ENCODE assay signal across 8 mouse cellular contexts in the genomic region with DNA sequence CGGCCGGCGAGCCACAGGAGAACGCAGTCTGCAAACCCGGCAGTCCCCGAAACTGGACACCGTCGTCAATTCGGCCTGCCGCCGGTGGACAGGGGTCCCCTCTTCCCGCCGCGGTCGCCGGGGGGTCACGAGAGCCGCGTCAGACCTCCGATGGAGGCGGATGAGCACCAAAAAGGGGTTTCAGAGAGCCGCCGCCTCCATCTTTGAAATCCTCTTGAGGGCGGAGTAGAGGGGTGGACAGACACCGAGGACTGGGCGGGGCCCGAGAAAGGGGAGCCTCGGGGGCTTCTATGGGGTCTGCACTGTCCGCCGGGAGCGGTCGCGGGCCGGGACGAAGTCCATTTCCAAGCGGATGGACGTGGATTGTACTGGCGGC. TPM values are rescaled to one million over a fixed set of nuclear protein-coding genes. Genes with fewer than 3 reads are reported as not detected.
A peak's percentile ranks its signal among the peaks of the same experiment; 100 is the strongest.
DNase-seq lines count a peak whose midpoint lies in the region; ATAC-seq and TF ChIP-seq lines count a peak whose summit lies in the region.

No protein-coding gene starts in this region.

- no peak for DNase-seq in lung, embryonic 14.5 days
- DNase-seq in lung, postnatal 36 days = no peak
- DNase-seq in gastrocnemius, postnatal 10 days = no peak
- no peak for DNase-seq in thymus, adult 18-20 months
- DNase-seq in ovary, postnatal 10 days (ENCODE audit: low spot score) = no peak

- ATAC-seq in lung, embryonic 14.5 days (ENCODE audit: insufficient read depth) = no peak
- no peak for ATAC-seq in embryonic facial prominence, embryonic 15.5 days (ENCODE audit: insufficient number of reproducible peaks, low FRiP score, low TSS enrichment, low read depth)
- no peak for ATAC-seq in intestine, embryonic 16.5 days
- no peak; the same call in 1 of the 2 replicates for ATAC-seq in neural tube, embryonic 14.5 days (ENCODE audit: low read depth)

- H3K4me3 ChIP-seq in lung, embryonic 14.5 days (ENCODE audit: low read depth, low read length) = peak overlapping the region; percentile 100
- H3K4me3 ChIP-seq in embryonic facial prominence, embryonic 15.5 days (replicated peaks) = peak overlapping the region; percentile 75
- H3K4me3 ChIP-seq in intestine, embryonic 16.5 days (ENCODE audit: low read length) = peak overlapping the region; percentile 89
- H3K4me3 ChIP-seq in neural tube, embryonic 14.5 days (ENCODE audit: low read depth, low read length) = peak overlapping the region; percentile 97

- H3K4me2 ChIP-seq in lung, embryonic 14.5 days = peak overlapping the region; percentile 99
- H3K4me2 ChIP-seq in embryonic facial prominence, embryonic 15.5 days (replicated peaks) = peak overlapping the region; percentile 85
- peak overlapping the region; percentile 95 for H3K4me2 ChIP-seq in intestine, embryonic 16.5 days (ENCODE audit: low read depth, low read length)
- peak overlapping the region; percentile 99 for H3K4me2 ChIP-seq in neural tube, embryonic 14.5 days (ENCODE audit: low read depth, low read length)

- H3K27me3 ChIP-seq in lung, embryonic 14.5 days (ENCODE audit: insufficient read depth, low read length) = no peaks in the 10 kb centered on the region
- no peaks in the 10 kb centered on the region for H3K27me3 ChIP-seq in embryonic facial prominence, embryonic 15.5 days
- no peaks in the 10 kb centered on the region for H3K27me3 ChIP-seq in intestine, embryonic 16.5 days (replicated peaks; ENCODE audit: control insufficient read depth, insufficient read depth, low read length)
- no peaks in the 10 kb centered on the region for H3K27me3 ChIP-seq in neural tube, embryonic 14.5 days (ENCODE audit: control insufficient read depth, insufficient read depth, low read length)

- TF ChIP-seq CTCF in lung, embryonic 14.5 days (IDR thresholded peaks at IDR 0.05; ENCODE audit: low read depth) = 0 out of 2 replicates have a peak, but pooled peaks have one; percentile 6

- peaks cover 55% of the 10 kb centered on the region for H3K36me3 ChIP-seq in lung, embryonic 14.5 days (ENCODE audit: insufficient read depth)
- H3K36me3 ChIP-seq in embryonic facial prominence, embryonic 15.5 days = peaks cover 47% of the 10 kb centered on the region
- peaks cover 43% of the 10 kb centered on the region for H3K36me3 ChIP-seq in intestine, embryonic 16.5 days (ENCODE audit: control insufficient read depth, insufficient read depth, low read length)
- H3K36me3 ChIP-seq in neural tube, embryonic 14.5 days (ENCODE audit: control insufficient read depth, insufficient read depth, low read length) = peaks cover 43% of the 10 kb centered on the region

- WGBS in lung, embryonic 14.5 days = 3% methylated on average over 38 of the region's 38 CpGs
- WGBS in embryonic facial prominence, embryonic 15.5 days = under 1% methylated on average over 38 of the region's 38 CpGs
- 2% methylated on average over 38 of the region's 38 CpGs for WGBS in intestine, embryonic 16.5 days
- WGBS in neural tube, embryonic 14.5 days = under 1% methylated on average over 38 of the region's 38 CpGs

- H3K27ac ChIP-seq in lung, embryonic 14.5 days (ENCODE audit: low read depth) = peak overlapping the region; percentile 100
- H3K27ac ChIP-seq in embryonic facial prominence, embryonic 15.5 days (replicated peaks) = peak overlapping the region; percentile 100
- peak overlapping the region; percentile 74 for H3K27ac ChIP-seq in intestine, embryonic 16.5 days (ENCODE audit: low read length)
- H3K27ac ChIP-seq in neural tube, embryonic 14.5 days (ENCODE audit: low read depth, low read length) = peak overlapping the region; percentile 100

- 0 out of 2 replicates have a peak, but pooled peaks cover 5% of the 10 kb centered on the region for H3K4me1 ChIP-seq in lung, embryonic 14.5 days (ENCODE audit: insufficient read depth)
- H3K4me1 ChIP-seq in embryonic facial prominence, embryonic 15.5 days = peaks cover 24% of the 10 kb centered on the region
- H3K4me1 ChIP-seq in intestine, embryonic 16.5 days (ENCODE audit: control insufficient read depth, insufficient read depth, low read length) = peaks cover 22% of the 10 kb centered on the region
- peaks cover 21% of the 10 kb centered on the region for H3K4me1 ChIP-seq in neural tube, embryonic 14.5 days (ENCODE audit: control insufficient read depth, insufficient read depth, low read length)

- peak overlapping the region; percentile 94 for H3K9ac ChIP-seq in lung, embryonic 14.5 days
- peak overlapping the region; percentile 63 for H3K9ac ChIP-seq in embryonic facial prominence, embryonic 15.5 days
- H3K9ac ChIP-seq in intestine, embryonic 16.5 days (ENCODE audit: low read depth, low read length) = peak overlapping the region; percentile 96
- H3K9ac ChIP-seq in neural tube, embryonic 14.5 days (replicated peaks; ENCODE audit: low read depth, low read length) = peak overlapping the region; percentile 87

- H3K9me3 ChIP-seq in lung, embryonic 14.5 days (ENCODE audit: low read depth, low read length) = no peaks in the 10 kb centered on the region
- H3K9me3 ChIP-seq in embryonic facial prominence, embryonic 15.5 days (replicated peaks) = no peaks in the 10 kb centered on the region
- no peaks in the 10 kb centered on the region for H3K9me3 ChIP-seq in intestine, embryonic 16.5 days (ENCODE audit: control insufficient read depth, low read length)
- H3K9me3 ChIP-seq in neural tube, embryonic 14.5 days (ENCODE audit: control insufficient read depth, low read length) = no peaks in the 10 kb centered on the region

RNA-seq across cellular contexts. Expression of gene H2-DMa, which starts 0.5 kb away (rescaled TPM):
- polyA plus RNA-seq in lung, embryonic 14.5 days (2014; fragmentation: Nextera tagmentation; extraction: Ambion mirVana) = 9.8 and 15.5 TPM in 2 replicates
- polyA plus RNA-seq in embryonic facial prominence, embryonic 15.5 days (2015; fragmentation: Nextera tagmentation; extraction: Ambion mirVana) = 14.0 and 15.3 TPM in 2 replicates
- 13.4 and 15.3 TPM in 2 replicates for polyA plus RNA-seq in intestine, embryonic 16.5 days (2015; fragmentation: Nextera tagmentation; extraction: Ambion mirVana)
- 19.1 and 20.7 TPM in 2 replicates for polyA plus RNA-seq in neural tube, embryonic 14.5 days (2014; fragmentation: Nextera tagmentation; extraction: Ambion mirVana)
- 1 to 10 TPM; 4.6 to 6.1 TPM for total RNA-seq in gastrocnemius, postnatal 10 days (2021)

RNA-seq across cellular contexts. Expression of gene Brd2, which starts 3.6 kb away (rescaled TPM):
- 153 TPM in 2 replicates for polyA plus RNA-seq in lung, embryonic 14.5 days (2014; fragmentation: Nextera tagmentation; extraction: Ambion mirVana)
- polyA plus RNA-seq in embryonic facial prominence, embryonic 15.5 days (2015; fragmentation: Nextera tagmentation; extraction: Ambion mirVana) = 118 and 122 TPM in 2 replicates
- 72.3 and 73.0 TPM in 2 replicates for polyA plus RNA-seq in intestine, embryonic 16.5 days (2015; fragmentation: Nextera tagmentation; extraction: Ambion mirVana)
- 109 and 160 TPM in 2 replicates for polyA plus RNA-seq in neural tube, embryonic 14.5 days (2014; fragmentation: Nextera tagmentation; extraction: Ambion mirVana)
- 100 to 1,000 TPM in 1 of 2 experiments, 10 to 100 TPM in 1; 91.9 to 114 TPM for total RNA-seq in gastrocnemius, postnatal 10 days (2021)

RNA-seq across cellular contexts. Expression of gene H2-DMb2, which starts 24.2 kb away (rescaled TPM):
- polyA plus RNA-seq in lung, embryonic 14.5 days (2014; fragmentation: Nextera tagmentation; extraction: Ambion mirVana) = 0.91 and 1.1 TPM in 2 replicates
- polyA plus RNA-seq in embryonic facial prominence, embryonic 15.5 days (2015; fragmentation: Nextera tagmentation; extraction: Ambion mirVana) = 0.61 and 0.93 TPM in 2 replicates
- 0.87 and 0.99 TPM in 2 replicates for polyA plus RNA-seq in intestine, embryonic 16.5 days (2015; fragmentation: Nextera tagmentation; extraction: Ambion mirVana)
- polyA plus RNA-seq in neural tube, embryonic 14.5 days (2014; fragmentation: Nextera tagmentation; extraction: Ambion mirVana) = 0.16 and 0.18 TPM in 2 replicates
- total RNA-seq in gastrocnemius, postnatal 10 days (2021) = under 1 TPM; 0.25 to 0.61 TPM

RNA-seq across cellular contexts. Expression of gene H2-Oa, which starts 26.7 kb away (rescaled TPM):
- polyA plus RNA-seq in lung, embryonic 14.5 days (2014; fragmentation: Nextera tagmentation; extraction: Ambion mirVana) = 0.26 TPM in 1 of 2 replicates, not detected in the other
- polyA plus RNA-seq in embryonic facial prominence, embryonic 15.5 days (2015; fragmentation: Nextera tagmentation; extraction: Ambion mirVana) = 0.54 and 0.89 TPM in 2 replicates
- 0.62 and 0.95 TPM in 2 replicates for polyA plus RNA-seq in intestine, embryonic 16.5 days (2015; fragmentation: Nextera tagmentation; extraction: Ambion mirVana)
- polyA plus RNA-seq in neural tube, embryonic 14.5 days (2014; fragmentation: Nextera tagmentation; extraction: Ambion mirVana) = not detected in 2 replicates
- not detected for total RNA-seq in gastrocnemius, postnatal 10 days (2021)

RNA-seq across cellular contexts. Expression of gene H2-DMb1, which starts 34.0 kb away (rescaled TPM):
- 1.1 TPM in 2 replicates for polyA plus RNA-seq in lung, embryonic 14.5 days (2014; fragmentation: Nextera tagmentation; extraction: Ambion mirVana)
- polyA plus RNA-seq in embryonic facial prominence, embryonic 15.5 days (2015; fragmentation: Nextera tagmentation; extraction: Ambion mirVana) = 3.2 and 3.8 TPM in 2 replicates
- 3.0 and 3.6 TPM in 2 replicates for polyA plus RNA-seq in intestine, embryonic 16.5 days (2015; fragmentation: Nextera tagmentation; extraction: Ambion mirVana)
- 0.33 and 0.43 TPM in 2 replicates for polyA plus RNA-seq in neural tube, embryonic 14.5 days (2014; fragmentation: Nextera tagmentation; extraction: Ambion mirVana)
- 1 to 10 TPM; 1.4 to 1.8 TPM for total RNA-seq in gastrocnemius, postnatal 10 days (2021)
